Mouse (Mus musculus): Measurements from ENCODE around the gene Cep135. TPM values are rescaled to one million over a fixed set of nuclear protein-coding genes. Genes with fewer than 3 reads are reported as not detected.

Cep135 gene
- polyA plus RNA-seq, 1 experiment from 2014 or later, result 2.7 TPM

DNA sequence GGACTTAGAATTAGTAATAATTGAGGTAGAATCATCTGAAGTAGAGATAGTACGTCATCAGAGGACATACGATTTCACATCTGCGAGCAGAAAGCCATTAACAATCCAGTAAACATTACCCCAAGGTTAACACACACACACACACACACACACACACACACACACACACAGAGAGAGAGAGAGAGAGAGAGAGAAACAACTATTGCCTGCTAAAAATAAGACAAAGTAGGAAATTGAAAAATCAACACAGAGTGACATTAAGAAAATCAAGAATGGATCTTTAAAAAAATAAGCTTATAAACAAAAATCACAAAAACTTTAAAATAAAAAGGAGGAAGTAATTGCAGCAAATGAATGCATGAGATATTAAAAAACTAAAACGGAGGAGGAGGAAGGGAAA lies 61.4 kb downstream of the Cep135 start:
- 74% methylated on average over 4 of the region's 4 CpGs for WGBS (ENCODE audit: insufficient replicate concordance)
- Histone ChIP-seq H3K4me1 (ENCODE audit: insufficient read depth) (no peaks in the 10 kb centered on the region), H3K4me3 (ENCODE audit: low read depth, low read length) (no peak overlapping the region), H3K27ac (ENCODE audit: low read depth) (no peak overlapping the region), H3K9me3 (ENCODE audit: low read length) (no peaks in the 10 kb centered on the region), H3K36me3 (replicated peaks; ENCODE audit: insufficient read depth, low read length) (no peaks in the 10 kb centered on the region), H3K27me3 (ENCODE audit: insufficient read depth, low read length) (no peaks in the 10 kb centered on the region), H3K9ac (replicated peaks) (no peak overlapping the region), H3K4me2 (ENCODE audit: low read depth, low read length) (no peak overlapping the region)
- ATAC-seq, result no peak
- no peak for DNase-seq
- no peak for TF ChIP-seq CTCF (IDR thresholded peaks at IDR 0.05; ENCODE audit: low read depth)
- no peak for TF ChIP-seq EP300 (IDR thresholded peaks at IDR 0.05; ENCODE audit: low read depth)

DNA sequence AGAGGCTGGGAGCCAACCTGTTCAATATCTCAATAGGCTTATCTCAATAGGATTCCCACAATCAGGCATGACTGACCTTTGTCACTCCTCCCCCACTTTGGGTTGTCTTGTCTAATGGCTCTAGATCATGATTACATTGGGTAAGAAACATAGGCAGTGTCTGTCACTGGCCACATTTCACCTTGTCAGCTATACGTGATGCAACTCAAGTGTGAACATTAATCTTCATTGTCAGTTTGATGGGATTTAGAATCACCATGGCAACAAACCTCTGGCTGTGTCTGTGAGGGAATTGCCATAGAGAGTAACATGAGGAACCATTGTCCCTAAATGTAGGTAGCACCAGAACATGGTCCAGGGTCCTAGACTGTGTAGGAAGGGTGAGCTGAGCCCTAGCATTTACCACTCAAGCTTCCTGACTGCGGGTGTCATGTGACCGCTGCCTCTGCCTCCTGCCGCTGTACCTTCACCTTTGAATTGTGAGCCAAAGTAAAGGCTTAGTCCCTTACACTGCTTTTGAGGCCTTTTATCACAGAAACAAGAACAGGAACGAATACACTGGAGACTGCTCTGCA lies 62.7 kb downstream of the Cep135 start:
- Histone ChIP-seq H3K36me3 (replicated peaks; ENCODE audit: insufficient read depth, low read length) (no peaks in the 10 kb centered on the region), H3K9me3 (ENCODE audit: low read length) (no peaks in the 10 kb centered on the region), H3K27me3 (ENCODE audit: insufficient read depth, low read length) (no peaks in the 10 kb centered on the region), H3K27ac (ENCODE audit: low read depth) (no peak overlapping the region), H3K9ac (replicated peaks) (no peak overlapping the region), H3K4me2 (ENCODE audit: low read depth, low read length) (no peak overlapping the region), H3K4me3 (ENCODE audit: low read depth, low read length) (no peak overlapping the region), H3K4me1 (ENCODE audit: insufficient read depth) (no peaks in the 10 kb centered on the region)
- TF ChIP-seq EP300 (IDR thresholded peaks at IDR 0.05; ENCODE audit: low read depth) (no peak), CTCF (IDR thresholded peaks at IDR 0.05; ENCODE audit: low read depth) (no peak)
- peak; percentile 29; the same call in 1 of the 2 replicates for ATAC-seq
- WGBS (ENCODE audit: insufficient replicate concordance), result 66% methylated on average over 5 of the region's 5 CpGs
- no peak for DNase-seq

DNA sequence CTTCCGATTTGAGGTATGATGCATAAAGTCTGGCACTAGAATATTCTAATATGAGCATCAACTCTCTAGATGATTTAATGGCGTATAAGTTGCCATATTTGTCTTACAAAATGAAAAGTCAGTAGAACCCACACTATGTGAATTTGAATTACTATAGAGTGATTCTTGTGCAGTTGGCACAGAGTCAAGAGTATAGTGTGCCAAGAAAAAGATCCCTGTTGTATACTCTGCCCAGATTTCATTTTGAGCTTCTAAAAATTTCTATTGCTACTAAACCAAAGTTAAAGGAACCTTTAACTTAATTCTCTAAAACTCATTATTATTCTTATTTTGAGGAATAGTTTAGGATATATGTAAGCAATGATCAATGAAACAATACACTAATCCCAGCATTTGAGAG lies 67.7 kb downstream of the Cep135 start, which contains the start of gene C530008M17Rik:
Gene C530008M17Rik (plus strand): TSS at position 301 of the 400 bp plus-strand sequence.
- DNase-seq (no peak), ATAC-seq (no peak)
- TF ChIP-seq EP300 (IDR thresholded peaks at IDR 0.05; ENCODE audit: low read depth) (no peak), CTCF (IDR thresholded peaks at IDR 0.05; ENCODE audit: low read depth) (no peak)
- Histone ChIP-seq H3K4me1 (ENCODE audit: insufficient read depth) (peaks cover 1% of the 10 kb centered on the region; the same call in 1 of the 2 replicates), H3K36me3 (replicated peaks; ENCODE audit: insufficient read depth, low read length) (no peaks in the 10 kb centered on the region), H3K9ac (replicated peaks) (peak within 1 kb of the TSS; percentile 90), H3K27me3 (ENCODE audit: insufficient read depth, low read length) (peaks cover 16% of the 10 kb centered on the region), H3K27ac (ENCODE audit: low read depth) (peak within 1 kb of the TSS; percentile 82), H3K4me3 (ENCODE audit: low read depth, low read length) (peak within 1 kb of the TSS; percentile 84), H3K4me2 (ENCODE audit: low read depth, low read length) (peak within 1 kb of the TSS; percentile 95), H3K9me3 (ENCODE audit: low read length) (no peaks in the 10 kb centered on the region)
- 91% methylated on average over 2 of the region's 2 CpGs for WGBS (ENCODE audit: insufficient replicate concordance)

DNA sequence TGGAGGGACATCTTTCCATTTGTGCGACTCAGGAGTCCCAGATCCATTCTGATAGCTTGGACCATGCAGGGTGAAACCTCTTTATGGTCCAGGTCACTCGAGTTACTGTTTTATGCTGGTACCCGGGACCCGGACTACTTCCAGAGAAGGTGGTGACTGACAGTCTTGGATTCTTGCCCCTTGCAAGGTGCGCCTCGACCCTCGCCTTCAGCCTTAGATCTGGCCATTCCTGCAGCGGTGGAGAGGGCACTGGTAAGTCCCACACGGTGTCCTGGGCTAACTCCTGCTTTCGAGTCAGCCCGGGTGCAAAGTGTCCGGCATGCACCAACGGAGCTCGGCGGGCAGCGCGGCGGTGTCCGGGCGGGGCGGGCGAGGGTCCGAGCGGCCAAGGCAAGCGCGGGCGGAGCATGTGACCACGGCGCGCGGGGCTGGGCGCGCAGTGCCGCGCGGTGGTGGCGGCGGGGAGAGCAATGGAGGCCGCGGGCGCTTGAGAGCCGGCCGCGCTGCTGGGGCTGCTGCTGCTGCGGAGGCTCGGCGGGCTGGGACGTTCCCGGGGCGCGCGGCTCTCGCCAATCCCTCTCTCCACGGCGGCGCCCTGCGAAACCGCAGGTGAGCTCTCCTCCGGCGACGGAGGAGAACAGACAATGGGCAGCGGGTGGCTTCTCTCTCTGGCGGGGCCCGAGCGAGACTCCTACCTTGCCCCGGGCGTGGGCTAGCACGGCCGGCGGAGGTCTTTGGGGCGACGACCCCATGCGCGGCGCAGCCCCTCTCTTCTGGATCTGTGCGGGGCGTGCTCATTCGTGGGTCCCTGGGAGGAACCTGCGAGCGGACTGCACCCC lies 69.0 kb downstream of the Cep135 start:
- H3K27me3 ChIP-seq (ENCODE audit: insufficient read depth, low read length), result peaks cover 16% of the 10 kb centered on the region
- DNase-seq, result peak; percentile 72
- peak overlapping the region; percentile 84 for H3K4me3 ChIP-seq (ENCODE audit: low read depth, low read length)
- TF ChIP-seq CTCF (IDR thresholded peaks at IDR 0.05; ENCODE audit: low read depth), result peak; percentile 36
- no peak for TF ChIP-seq EP300 (IDR thresholded peaks at IDR 0.05; ENCODE audit: low read depth)
- WGBS (ENCODE audit: insufficient replicate concordance), result 2% methylated on average over 69 of the region's 80 CpGs
- H3K4me1 ChIP-seq (ENCODE audit: insufficient read depth), result peaks cover 3% of the 10 kb centered on the region; the same call in 1 of the 2 replicates
- peak; percentile 70 for ATAC-seq
- H3K4me2 ChIP-seq (ENCODE audit: low read depth, low read length), result peak overlapping the region; percentile 95
- H3K36me3 ChIP-seq (replicated peaks; ENCODE audit: insufficient read depth, low read length), result no peaks in the 10 kb centered on the region
- peak overlapping the region; percentile 82 for H3K27ac ChIP-seq (ENCODE audit: low read depth)
- H3K9me3 ChIP-seq (ENCODE audit: low read length), result no peaks in the 10 kb centered on the region
- H3K9ac ChIP-seq (replicated peaks), result peak overlapping the region; percentile 90

DNA sequence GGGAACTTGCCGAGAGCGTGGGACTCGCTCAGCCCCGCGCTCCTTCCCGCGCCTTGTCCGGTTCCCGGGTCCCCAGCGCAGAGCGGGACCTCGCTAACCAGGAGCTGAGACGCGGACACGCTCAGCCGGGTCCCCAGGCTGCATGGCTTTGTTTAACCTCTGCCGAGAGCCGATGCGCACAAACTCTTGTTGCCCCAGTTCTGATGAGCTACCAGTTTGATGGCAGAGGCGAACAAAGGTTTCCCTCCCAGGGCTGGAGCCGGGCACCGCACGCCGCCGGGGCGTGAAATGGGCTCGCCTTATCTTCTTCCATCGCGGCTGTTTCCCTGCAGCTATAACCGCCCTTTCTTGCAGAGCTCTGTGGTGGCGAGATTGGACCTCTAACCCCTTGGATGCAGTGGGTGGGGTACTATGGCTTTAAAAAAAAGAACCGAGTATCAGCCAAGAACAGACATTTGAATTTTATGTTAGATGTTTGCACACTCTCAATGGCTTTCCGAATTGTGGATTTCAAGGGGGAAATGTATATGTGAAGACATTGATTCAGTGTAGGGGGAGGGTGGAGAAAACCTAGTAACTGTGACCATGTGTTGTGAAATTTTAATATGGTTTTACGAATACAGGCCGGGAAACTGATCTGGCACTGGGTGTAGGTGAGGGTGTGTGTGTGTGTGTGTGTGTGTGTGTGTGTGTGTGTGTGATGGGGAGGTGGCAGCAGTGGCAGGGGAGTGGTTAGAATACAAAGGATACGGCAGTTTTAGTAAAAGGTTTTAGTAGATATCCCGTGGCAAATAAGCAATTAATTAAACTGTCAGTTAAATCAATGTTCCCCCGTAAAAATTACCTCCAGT lies 69.8 kb downstream of the Cep135 start:
- ATAC-seq, result peak; percentile 93
- TF ChIP-seq EP300 (IDR thresholded peaks at IDR 0.05; ENCODE audit: low read depth), result peak; percentile 96
- TF ChIP-seq CTCF (IDR thresholded peaks at IDR 0.05; ENCODE audit: low read depth), result no peak
- Histone ChIP-seq H3K27me3 (ENCODE audit: insufficient read depth, low read length) (peaks cover 16% of the 10 kb centered on the region), H3K36me3 (replicated peaks; ENCODE audit: insufficient read depth, low read length) (no peaks in the 10 kb centered on the region), H3K4me3 (ENCODE audit: low read depth, low read length) (peak overlapping the region; percentile 84), H3K9ac (replicated peaks) (peak overlapping the region; percentile 90), H3K27ac (ENCODE audit: low read depth) (peak overlapping the region; percentile 82), H3K4me1 (ENCODE audit: insufficient read depth) (peaks cover 3% of the 10 kb centered on the region; the same call in 1 of the 2 replicates), H3K4me2 (ENCODE audit: low read depth, low read length) (peak overlapping the region; percentile 95), H3K9me3 (ENCODE audit: low read length) (no peaks in the 10 kb centered on the region)
- DNase-seq, result peak; percentile 70
- 3% methylated on average over 35 of the region's 38 CpGs for WGBS (ENCODE audit: insufficient replicate concordance)
